Mouse (Mus musculus): ENCODE results near the gene Vmn1r52. TPM values are rescaled to one million over a fixed set of nuclear protein-coding genes. Genes with fewer than 3 reads are reported as not detected.
"Not testable (repeated sequence)": the region's sequence is repeated elsewhere in the genome, so short reads cannot be mapped to it uniquely, and the experiment has no call there.

Vmn1r52 gene
- not detected in 3 replicates for total RNA-seq (2017)

- no peak for ATAC-seq (replicated peaks; ENCODE audit: insufficient number of reproducible peaks, low FRiP score, low TSS enrichment, poor library complexity, severe bottlenecking)
These were observed at the start of gene Vmn1r52 for GRCm38 (mm10) chr6:90174508-90174907. Gene Vmn1r52 (plus strand): TSS chr6:90174808.

DNA sequence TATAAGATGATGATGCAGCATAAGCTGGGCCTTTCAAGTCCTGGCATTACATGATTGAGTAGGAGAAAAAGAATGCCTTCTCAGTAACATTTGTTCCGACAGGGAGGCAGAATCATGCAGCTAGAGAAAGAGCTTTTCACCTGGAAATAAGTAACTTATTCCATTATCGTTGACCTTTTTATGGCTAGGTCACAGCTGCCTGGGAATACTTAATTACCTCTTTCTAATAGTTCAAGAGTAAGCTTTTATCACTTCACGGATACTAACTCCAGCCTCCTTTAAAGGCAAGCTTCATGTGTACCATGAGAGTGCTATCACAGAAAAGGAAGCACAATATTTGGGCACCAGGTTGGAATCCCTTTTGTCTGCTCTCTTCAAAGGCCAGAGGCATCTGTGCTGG, 14.5 kb upstream of the Vmn1r52 start:
- no peak for ATAC-seq (replicated peaks; ENCODE audit: insufficient number of reproducible peaks, low FRiP score, low TSS enrichment, poor library complexity, severe bottlenecking)

DNA sequence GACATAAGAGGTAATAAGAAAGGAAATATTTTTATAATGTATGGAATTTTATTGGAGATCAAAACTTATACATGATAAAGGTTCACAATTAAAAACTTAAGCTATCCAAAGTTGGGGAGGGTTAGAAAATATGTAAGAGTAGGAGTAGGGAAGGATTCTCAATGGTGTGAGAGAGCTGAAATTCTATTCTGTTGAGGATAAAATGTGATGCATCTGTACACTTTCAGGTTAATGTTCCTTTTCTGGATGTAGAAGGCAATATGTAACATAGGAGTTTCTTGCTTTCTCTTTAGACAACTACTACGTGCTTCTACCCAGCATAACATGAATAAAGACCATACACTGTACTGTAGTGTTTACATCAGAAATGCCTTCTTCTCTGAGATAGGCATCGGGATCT, 27.9 kb downstream of the Vmn1r52 start, which contains the start of gene V1ra8:
Gene V1ra8 (plus strand): TSS at position 301 of the 400 bp plus-strand sequence.
- ATAC-seq (replicated peaks; ENCODE audit: insufficient number of reproducible peaks, low FRiP score, low TSS enrichment, poor library complexity, severe bottlenecking): not testable (repeated sequence)

DNA sequence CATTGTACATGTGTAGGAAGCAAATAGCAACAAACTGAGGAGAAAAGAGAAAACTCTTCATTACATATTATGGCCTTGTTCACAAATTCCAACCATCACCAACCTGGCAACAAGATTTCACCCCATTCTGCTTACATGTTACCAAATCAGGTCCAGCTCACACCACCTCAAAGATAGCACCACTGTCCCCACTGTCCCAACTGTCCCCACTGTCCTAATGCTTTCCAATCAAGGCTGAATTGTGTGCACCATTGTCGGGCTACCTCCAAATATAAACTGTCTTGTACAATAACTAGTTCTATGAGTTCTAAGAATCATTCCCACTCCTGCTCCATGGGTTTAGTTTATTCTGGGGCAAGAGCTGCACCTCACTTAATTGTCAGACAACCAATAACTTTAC, 49.7 kb downstream of the Vmn1r52 start, which contains the start of gene Vmn1r53:
Gene Vmn1r53 (minus strand): TSS at position 101 of the 400 bp plus-strand sequence.
- no peak for ATAC-seq (replicated peaks; ENCODE audit: insufficient number of reproducible peaks, low FRiP score, low TSS enrichment, poor library complexity, severe bottlenecking)

Other genes with a start within 250 kb of the Vmn1r52 start
- not detected in 3 replicates for gene Vmn1r45, start 234.2 kb upstream of the Vmn1r52 start, total RNA-seq (2017)
- gene Vmn1r46, start 205.5 kb upstream of the Vmn1r52 start, total RNA-seq (2017): not detected in 3 replicates
- gene Vmn1r47, start 158.7 kb upstream of the Vmn1r52 start, total RNA-seq (2017): 0.10 TPM in 1 of 3 replicates, not detected in the others
- gene Vmn1r48, start 138.0 kb upstream of the Vmn1r52 start, total RNA-seq (2017): not detected in 3 replicates
- not detected in 3 replicates for gene Vmn1r49, start 96.3 kb upstream of the Vmn1r52 start, total RNA-seq (2017)
- gene Vmn1r50, start 73.4 kb upstream of the Vmn1r52 start, total RNA-seq (2017): not detected in 3 replicates
- gene Vmn1r51, start 52.2 kb upstream of the Vmn1r52 start, total RNA-seq (2017): not detected in 3 replicates
- gene V1ra8, start 28.0 kb downstream of the Vmn1r52 start, total RNA-seq (2017): not detected in 3 replicates
- not detected in 3 replicates for gene Vmn1r53, start 49.6 kb downstream of the Vmn1r52 start, total RNA-seq (2017)
- not detected in 3 replicates for gene Vmn1r54, start 71.5 kb downstream of the Vmn1r52 start, total RNA-seq (2017)
- gene BC048671, start 126.4 kb downstream of the Vmn1r52 start, total RNA-seq (2017): not detected in 3 replicates
- 4.2 to 5.0 TPM in 2 of 3 replicates, not detected in the other for gene Chst13, start 150.4 kb downstream of the Vmn1r52 start, total RNA-seq (2017)
- not detected in 3 replicates for gene Uroc1, start 158.5 kb downstream of the Vmn1r52 start, total RNA-seq (2017)
- 7.6 to 13.6 TPM (median 9.1 TPM) in 3 replicates for gene Zxdc, start 194.7 kb downstream of the Vmn1r52 start, total RNA-seq (2017)